Mouse (Mus musculus) adrenal gland, adult (tissue): ENCODE data around the gene Cdca7.
A peak's percentile ranks its signal among the peaks of the same experiment; 100 is the strongest.

ENCODE experiments used
- DNase-seq, 2 experiments: peaks; one replicate each; pipeline ENCODE4 v3.0.0; 2022 to 2023; ENCODE audit warnings: low spot score in 1 of 2; ENCODE audit not compliant: inconsistent age in 2 of 2

Gene Cdca7

GRCm38 (mm10) chr2:72475797-72476485, at the start of gene Cdca7:
Gene Cdca7, plus strand, starts transcription at chr2:72476159.
- peak; percentile 77 to 94 for DNase-seq

DNA sequence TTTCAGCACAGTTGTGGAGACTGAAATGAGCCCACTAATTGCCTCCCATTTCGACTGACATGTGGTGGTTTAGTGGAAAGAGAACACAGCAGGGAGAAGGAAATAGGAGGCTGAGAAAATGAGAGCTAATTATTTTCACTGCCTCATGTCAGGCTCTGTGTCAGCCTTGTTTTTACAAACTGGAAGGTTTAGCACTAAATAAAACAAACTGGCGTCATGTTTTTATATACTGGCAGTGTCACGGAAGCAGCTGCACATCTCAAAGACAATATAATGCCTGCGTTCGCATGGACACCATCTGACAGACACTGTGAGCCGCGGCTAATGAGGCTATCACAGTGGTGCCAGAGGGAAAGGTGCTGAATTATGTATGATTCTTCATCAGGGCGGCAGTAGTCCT, 49.2 kb upstream of the Cdca7 start:
- DNase-seq: no peak

DNA sequence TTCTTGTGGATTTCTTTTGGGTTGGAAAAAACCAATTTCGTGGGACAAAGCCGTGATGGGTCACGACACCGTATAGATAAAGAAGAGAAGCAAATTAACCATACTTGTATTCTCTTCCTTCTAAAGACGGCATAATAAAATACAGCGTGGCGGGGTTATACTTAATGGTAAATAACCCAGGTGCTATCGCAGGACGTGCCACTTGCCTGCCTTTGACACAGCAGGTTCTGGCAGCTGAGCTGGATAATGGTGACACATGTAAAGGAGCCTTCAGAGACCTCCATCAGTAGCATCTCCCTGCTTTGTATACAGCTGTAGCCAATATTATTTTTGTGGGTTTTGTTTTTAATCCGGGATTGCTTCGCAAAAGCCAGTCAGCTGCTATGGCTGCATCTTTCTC, 48.7 kb upstream of the Cdca7 start:
- no peak for DNase-seq

- DNase-seq: peak; percentile 66 to 82
Measured at GRCm38 (mm10) chr2:72438941-72439533, 36.9 kb upstream of the Cdca7 start.

GRCm38 (mm10) chr2:72441010-72441409, 34.9 kb upstream of the Cdca7 start:
- no peak for DNase-seq

DNA sequence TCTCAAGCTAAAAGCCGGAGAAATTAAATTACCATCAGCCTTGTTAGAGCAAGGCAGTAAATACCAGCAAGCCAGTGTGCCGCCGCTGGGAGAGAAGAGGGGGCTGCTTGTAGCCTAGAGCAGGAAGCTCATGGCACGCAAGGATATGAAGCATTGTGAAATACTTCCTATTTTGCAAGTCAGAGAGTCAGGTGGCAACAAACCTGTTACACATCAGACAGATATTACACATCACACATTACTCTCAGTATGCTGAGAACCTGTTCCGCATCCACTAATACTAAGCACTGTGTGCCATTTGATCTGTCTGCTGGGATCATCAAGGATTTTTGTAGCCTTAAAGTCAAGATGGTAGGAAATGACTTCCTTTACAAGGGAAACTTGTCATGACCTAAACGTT, 33.1 kb upstream of the Cdca7 start:
- no peak for DNase-seq

DNA sequence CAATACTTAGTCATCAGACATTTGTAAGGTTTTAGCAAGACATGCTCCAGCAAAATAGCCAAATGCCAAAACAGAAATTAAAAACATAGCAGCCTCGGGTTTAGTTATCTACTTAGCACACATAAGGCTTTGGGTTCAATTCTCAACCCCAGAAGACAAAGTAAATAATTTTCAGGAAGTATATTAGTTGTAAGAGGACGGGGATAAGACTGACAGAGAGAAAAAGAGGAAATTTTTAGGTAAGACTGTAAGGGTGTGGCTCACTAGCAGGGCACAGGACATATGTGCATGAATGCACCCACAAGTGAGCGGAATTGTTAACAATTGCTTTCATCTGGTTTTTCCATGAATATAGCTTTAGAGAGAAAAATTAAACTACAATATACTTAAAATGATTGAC, 32.0 kb upstream of the Cdca7 start:
- no peak for DNase-seq

GRCm38 (mm10) chr2:72446106-72446505, 29.9 kb upstream of the Cdca7 start:
- no peak for DNase-seq

DNA sequence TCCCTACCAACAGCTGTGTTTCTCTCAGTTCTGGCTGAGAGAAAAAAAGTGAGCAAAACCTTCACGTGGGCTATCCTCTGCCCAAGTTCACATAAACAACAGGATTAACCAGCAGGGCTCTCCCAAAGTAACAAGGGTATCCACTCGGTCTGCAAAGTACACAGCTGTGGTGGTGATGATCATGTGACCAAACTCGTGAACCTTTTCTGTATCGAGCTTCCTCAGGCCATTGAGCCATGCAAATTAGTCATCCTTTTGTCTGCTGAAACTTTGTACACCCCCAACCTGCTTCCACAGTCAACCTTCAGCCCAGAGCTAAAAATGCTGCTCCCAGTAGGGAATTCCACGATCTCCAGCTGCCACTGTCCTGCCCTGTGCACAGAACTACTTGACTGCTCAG, 29.3 kb upstream of the Cdca7 start:
- DNase-seq: no peak

DNA sequence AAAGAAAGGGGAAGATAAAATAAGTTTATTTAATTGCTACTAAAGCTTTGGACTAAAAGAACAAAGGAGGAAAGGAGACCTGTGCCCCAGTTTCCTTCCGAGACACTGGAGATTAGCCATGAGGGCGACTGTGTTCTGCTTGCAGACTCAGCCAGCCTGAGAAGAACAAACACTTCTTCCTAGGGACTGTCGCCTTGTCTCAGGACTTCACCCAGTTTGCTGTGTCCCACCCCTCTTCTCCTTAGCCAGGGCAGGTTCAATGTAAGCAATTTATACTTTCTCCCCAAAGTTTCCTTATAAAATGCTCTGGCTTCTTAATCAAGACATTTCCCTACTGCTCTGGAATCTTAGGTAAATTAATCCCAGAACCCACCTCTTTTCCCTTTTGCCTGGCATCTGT, 22.4 kb upstream of the Cdca7 start:
- no peak for DNase-seq

GRCm38 (mm10) chr2:72456189-72456588, 19.8 kb upstream of the Cdca7 start:
- DNase-seq: no peak

GRCm38 (mm10) chr2:72464376-72465014, 11.5 kb upstream of the Cdca7 start:
- DNase-seq: no peak

GRCm38 (mm10) chr2:72467604-72468003, 8.4 kb upstream of the Cdca7 start:
- DNase-seq: no peak

DNA sequence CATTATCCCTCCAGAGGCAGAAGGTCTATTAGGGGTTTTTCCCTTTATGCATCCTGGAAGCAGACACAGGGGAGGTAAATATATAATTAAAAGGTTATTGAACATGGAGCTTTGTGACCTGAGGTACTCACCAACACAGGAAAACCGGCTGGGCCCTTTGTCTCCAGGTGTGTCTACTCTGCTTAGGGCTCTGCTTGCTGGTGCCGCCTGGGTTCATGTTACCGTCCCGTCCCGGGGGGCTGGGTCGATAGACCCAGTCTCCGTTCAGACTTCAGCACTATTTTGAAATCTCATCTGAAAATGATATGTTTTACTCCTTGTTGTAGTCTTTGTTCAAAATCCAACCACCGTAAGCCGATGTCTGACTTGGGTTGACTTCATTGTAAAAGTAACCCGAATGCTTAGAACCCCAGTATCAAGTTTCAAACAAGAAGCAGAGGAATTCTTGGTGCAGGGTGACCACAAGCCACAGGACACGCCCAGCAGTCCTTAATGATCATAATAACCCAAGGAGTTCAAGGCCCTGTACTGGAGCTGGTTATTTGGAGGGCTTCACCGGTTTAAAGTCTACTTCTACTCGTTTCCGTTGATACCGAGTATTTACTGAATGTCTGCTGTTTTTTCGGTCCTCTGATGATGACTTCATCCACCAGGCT, 4.4 kb upstream of the Cdca7 start:
- no peak for DNase-seq

GRCm38 (mm10) chr2:72474531-72475287, 1.2 kb upstream of the Cdca7 start:
- no peak for DNase-seq

- DNase-seq: no peak
Measured at GRCm38 (mm10) chr2:72475423-72475796, 549 bp upstream of the Cdca7 start.

GRCm38 (mm10) chr2:72476486-72477211, 690 bp downstream of the Cdca7 start:
- DNase-seq: peak; percentile 32 to 50

GRCm38 (mm10) chr2:72477221-72477620, 1.3 kb downstream of the Cdca7 start:
- DNase-seq: no peak

DNA sequence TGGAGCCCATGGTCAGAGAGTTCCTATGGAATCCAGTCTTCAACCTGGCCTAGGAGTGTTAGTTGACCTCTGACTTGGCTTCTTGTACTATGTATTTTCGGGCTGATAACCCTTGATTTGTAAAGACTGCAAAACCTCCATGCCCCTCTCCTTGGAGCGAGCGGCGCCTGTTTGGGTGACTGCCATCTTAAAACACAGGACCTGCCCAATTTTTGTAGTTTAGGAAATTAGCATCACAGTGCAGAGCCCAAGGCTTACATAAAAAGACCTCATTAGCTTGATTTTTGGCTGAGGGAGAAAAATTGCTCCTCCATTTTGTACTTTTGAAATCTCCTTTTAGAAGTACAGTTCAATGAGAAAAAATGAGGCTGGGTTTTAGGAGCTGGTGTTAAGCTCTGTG, 2.2 kb downstream of the Cdca7 start:
- no peak for DNase-seq

- no peak for DNase-seq
Measured at GRCm38 (mm10) chr2:72478921-72479320, 3.0 kb downstream of the Cdca7 start.

DNA sequence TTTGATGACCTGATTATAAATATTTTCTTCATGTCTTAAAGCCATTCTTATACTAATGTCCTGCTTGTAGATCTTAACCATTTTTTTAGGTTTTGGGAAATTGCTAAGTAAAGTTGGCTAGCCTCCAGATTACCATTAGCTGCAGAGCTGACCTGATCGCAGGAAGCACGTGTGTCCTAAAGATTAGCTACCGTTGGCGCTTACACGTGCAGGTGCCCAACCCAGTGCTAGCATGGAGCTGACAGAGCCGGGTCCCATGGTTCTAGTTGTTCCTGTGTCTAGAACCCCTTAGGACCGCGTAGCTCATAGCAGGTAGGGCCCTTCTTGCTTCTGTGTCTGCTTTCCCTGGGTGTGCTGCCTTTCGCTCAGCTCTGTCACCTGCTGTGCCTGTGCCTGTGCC, 3.9 kb downstream of the Cdca7 start:
- DNase-seq: no peak
